Mouse (Mus musculus): ENCODE measurements around the gene Pcgf1. TPM values are rescaled to one million over a fixed set of nuclear protein-coding genes. Genes with fewer than 3 reads are reported as not detected.
A peak's percentile ranks its signal among the peaks of the same experiment; 100 is the strongest.

Gene Pcgf1
- 10 to 100 TPM; 24.3 to 27.0 TPM for total RNA-seq (2021)
- long read RNA-seq, experiment 1, transcript Pcgf1-202 (9 exons, 918 nt) = major isoform, 10 of 14 reads
- long read RNA-seq, experiment 1, partial matches to known transcripts = 3 of 14 reads
- long read RNA-seq, experiment 1, other reads (novel, unspliced or antisense) = 1 of 14 reads
- long read RNA-seq, experiment 2, partial matches to known transcripts = 1 of 5 reads
- long read RNA-seq, experiment 2, other reads (novel, unspliced or antisense) = 0 of 5 reads

DNA sequence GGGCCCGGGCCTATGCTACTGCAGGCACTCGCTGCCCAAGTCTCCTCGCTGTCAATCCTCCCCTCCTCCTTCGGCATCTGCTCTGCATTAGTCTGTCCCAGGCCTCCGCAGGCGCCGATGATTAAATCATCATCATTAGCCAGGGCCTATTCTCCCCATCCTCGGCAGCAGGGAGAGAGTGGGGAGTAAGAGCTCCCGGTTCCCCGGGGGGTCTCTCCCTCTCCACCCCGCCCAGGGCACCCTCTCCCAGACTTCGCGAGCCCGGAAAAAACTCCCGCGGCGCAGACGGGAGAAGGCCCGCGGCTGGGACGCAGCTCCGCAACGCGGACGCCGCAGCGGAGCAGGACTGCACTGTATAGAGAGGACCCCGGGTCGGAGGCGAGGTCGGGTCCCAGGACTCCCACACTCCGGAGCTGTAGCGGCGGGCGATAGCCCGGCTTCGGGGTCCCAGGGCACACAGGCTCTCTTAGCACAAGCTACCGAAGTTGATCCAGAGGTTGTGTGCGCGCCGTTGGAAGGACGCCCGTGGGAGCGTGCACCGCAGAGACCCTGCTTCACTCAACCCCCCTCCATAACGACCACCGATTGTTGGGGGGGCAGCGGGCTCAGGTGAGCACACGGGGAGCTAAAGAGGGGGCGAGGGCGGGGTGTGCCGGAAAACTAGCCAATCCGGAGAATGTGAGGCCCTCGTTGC is at the start of gene Pcgf1:
Pcgf1 (plus strand) TSS at position 240 of the 694 bp plus-strand sequence.
- peak; percentile 39 to 56 for DNase-seq (ENCODE audit: extremely low spot score in 1 of 2, low spot score in 2 of 2)
- Histone ChIP-seq H3K4me3 (peak within 1 kb of the TSS; percentile 84), H3K27ac (peak within 1 kb of the TSS; percentile 100)
- intact Hi-C loops (cut with DNase I) = loop anchor here (1.0 to 10.0 kb wide), 4 partner anchors 23 to 637 kb away; partner anchors contain the start of genes Aup1, Ccdc142, Gm42688 and Vax2
- TF ChIP-seq CTCF (IDR thresholded peaks at IDR 0.05) = no peak

GRCm38 (mm10) chr6:83029777-83030176 is 47.9 kb upstream of the Pcgf1 start:
- TF ChIP-seq CTCF (IDR thresholded peaks at IDR 0.05) = no peak
- intact Hi-C loops (cut with DNase I) = no loop called here

DNA sequence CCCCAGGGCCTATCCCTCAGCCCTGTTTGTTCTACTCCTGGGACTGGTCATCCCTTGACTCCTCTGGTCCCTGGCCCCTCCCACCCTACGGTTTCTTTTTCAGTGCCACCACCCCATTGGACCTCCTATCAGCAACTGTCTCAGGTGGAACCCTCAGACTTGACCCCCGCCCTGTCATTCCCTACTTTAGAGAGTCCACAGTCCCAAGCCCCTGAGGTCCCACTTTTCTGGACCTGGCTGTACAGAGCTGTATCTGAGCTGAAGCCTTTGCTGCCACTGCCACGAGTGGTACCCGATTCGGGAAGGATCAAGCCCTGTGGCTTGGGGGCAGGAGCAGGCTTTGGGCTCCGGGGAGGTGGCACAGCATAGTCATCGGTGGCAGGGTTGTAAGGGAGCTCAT is 46.6 kb upstream of the Pcgf1 start:
- H3K4me3 ChIP-seq = no peak overlapping the region
- DNase-seq (ENCODE audit: extremely low spot score in 1 of 2, low spot score in 2 of 2) = no peak
- no peak for TF ChIP-seq CTCF (IDR thresholded peaks at IDR 0.05)
- intact Hi-C loops (cut with DNase I) = no loop called here
- H3K27ac ChIP-seq = no peak overlapping the region

More at GRCm38 (mm10) chr6:83029777-83030176, 47.9 kb upstream of the Pcgf1 start:
- Histone ChIP-seq H3K4me3 (no peak overlapping the region), H3K27ac (no peak overlapping the region)
- DNase-seq (ENCODE audit: extremely low spot score in 1 of 2, low spot score in 2 of 2) = no peak

DNA sequence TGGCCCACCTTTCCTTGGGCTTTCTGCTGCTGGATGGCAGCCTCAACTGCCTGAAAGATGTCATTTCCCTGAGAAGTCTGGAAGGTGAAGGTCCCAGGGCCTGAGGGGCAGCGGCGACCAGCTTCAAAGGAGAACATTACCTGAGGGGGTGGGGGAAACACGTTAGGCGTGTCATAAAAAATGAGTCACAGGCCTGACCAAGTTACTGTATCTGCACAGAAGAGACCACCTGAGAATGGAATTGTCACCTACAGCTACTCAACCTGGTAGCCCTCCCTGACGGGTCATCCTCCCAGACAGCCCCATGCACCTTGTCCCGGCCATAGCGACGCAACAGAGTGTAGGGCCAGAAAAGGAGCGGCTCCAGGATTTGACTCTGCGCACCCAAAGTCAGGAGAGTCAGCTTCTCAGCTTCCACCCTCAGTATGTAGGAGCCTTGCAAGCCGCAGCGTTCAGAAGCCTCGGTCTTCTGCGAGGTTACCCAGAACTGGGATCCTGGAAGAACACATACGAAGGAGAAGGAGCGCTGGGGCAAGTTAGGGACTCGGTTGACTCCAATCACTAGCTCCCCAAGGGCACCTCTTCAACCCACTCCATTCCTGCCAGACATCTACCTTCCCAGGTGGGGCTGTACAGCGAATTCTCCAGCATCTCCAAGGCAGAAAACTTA is 45.6 kb upstream of the Pcgf1 start:
- Histone ChIP-seq H3K4me3 (peak overlapping the region; percentile 52), H3K27ac (no peak overlapping the region)
- intact Hi-C loops (cut with DNase I) = no loop called here
- no peak for DNase-seq (ENCODE audit: extremely low spot score in 1 of 2, low spot score in 2 of 2)
- TF ChIP-seq CTCF (IDR thresholded peaks at IDR 0.05) = no peak

GRCm38 (mm10) chr6:83032769-83033191 is 44.9 kb upstream of the Pcgf1 start:
- intact Hi-C loops (cut with DNase I) = no loop called here
- DNase-seq (ENCODE audit: extremely low spot score in 1 of 2, low spot score in 2 of 2) = no peak
- Histone ChIP-seq H3K4me3 (peak overlapping the region; percentile 52), H3K27ac (no peak overlapping the region)
- TF ChIP-seq CTCF (IDR thresholded peaks at IDR 0.05) = peak; percentile 2; the same call in 1 of the 2 replicates

- TF ChIP-seq CTCF (IDR thresholded peaks at IDR 0.05) = no peak
- H3K4me3 ChIP-seq = peak within 1 kb of the TSS; percentile 52
- peak within 1 kb of the TSS; percentile 42; the same call in 1 of the 2 replicates for H3K27ac ChIP-seq
- intact Hi-C loops (cut with DNase I) = no loop called here
- DNase-seq (ENCODE audit: extremely low spot score in 1 of 2, low spot score in 2 of 2) = peak in 1 of 2 experiments; percentile 35
Observed at GRCm38 (mm10) chr6:83033249-83034185, 44.2 kb upstream of the Pcgf1 start, which contains the start of the genes Dok1 and Loxl3. Gene Dok1, minus strand, starts transcription at chr6:83033471. Gene Loxl3, plus strand, starts transcription at chr6:83034173.

- Histone ChIP-seq H3K4me3 (peak overlapping the region; percentile 52), H3K27ac (no peak overlapping the region)
- intact Hi-C loops (cut with DNase I) = loop anchor here (5.0 kb wide), 1 partner anchor 37 kb away; no protein-coding TSS in a partner anchor
- TF ChIP-seq CTCF (IDR thresholded peaks at IDR 0.05) = no peak
- no peak for DNase-seq (ENCODE audit: extremely low spot score in 1 of 2, low spot score in 2 of 2)
Observed at GRCm38 (mm10) chr6:83034463-83035055, 43.1 kb upstream of the Pcgf1 start.

DNA sequence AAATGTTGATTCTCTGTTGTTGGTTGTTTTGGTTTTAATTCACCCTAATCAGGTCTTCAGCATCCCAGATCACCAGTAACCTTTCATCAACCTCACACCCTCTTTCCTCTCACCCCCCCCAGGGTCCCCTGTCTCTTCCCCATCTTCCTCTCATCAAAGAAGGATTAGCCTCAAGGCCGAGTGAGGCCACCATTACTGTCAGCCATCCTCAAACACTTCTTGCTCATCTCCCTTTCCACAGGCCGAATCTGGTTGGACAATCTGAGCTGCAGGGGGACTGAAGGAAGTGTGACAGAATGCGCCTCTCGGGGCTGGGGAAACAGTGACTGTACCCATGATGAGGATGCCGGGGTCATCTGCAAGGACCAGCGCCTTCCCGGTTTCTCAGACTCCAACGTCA is 40.5 kb upstream of the Pcgf1 start:
- no peak overlapping the region for H3K27ac ChIP-seq
- H3K4me3 ChIP-seq = no peak overlapping the region
- DNase-seq (ENCODE audit: extremely low spot score in 1 of 2, low spot score in 2 of 2) = no peak
- TF ChIP-seq CTCF (IDR thresholded peaks at IDR 0.05) = no peak
- intact Hi-C loops (cut with DNase I) = loop anchor here (5.0 kb wide), 1 partner anchor 40 kb away; no protein-coding TSS in a partner anchor

DNA sequence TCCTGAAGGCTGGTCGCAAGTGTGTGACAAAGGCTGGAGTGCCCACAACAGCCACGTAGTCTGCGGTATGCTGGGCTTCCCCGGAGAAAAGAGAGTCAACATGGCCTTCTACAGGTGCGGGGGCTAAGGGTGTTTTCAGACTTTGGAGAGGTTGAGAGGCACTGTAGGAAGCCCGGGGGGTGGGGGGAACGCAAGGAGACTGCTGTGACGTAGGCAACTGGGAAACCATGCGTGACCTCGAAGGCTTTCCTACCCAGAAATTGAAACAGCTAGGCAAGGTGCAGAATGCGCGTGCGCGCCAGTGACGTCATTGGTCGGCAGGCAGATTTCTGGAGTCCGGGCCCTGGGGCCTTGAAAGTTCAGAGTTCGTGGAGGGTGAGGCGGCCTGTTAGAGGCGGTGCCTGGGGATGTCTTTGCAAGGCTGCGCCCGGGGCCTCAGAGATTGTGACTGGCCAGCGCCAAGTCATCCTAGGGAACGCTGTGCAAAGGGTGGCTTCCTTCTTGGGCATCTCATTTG is 39.1 kb upstream of the Pcgf1 start:
- intact Hi-C loops (cut with DNase I) = loop anchor here (5.0 kb wide), 1 partner anchor 41 kb away; no protein-coding TSS in a partner anchor
- TF ChIP-seq CTCF (IDR thresholded peaks at IDR 0.05) = no peak
- peak; percentile 83 to 85 for DNase-seq (ENCODE audit: extremely low spot score in 1 of 2, low spot score in 2 of 2)
- H3K4me3 ChIP-seq = peak overlapping the region; percentile 37
- no peak overlapping the region for H3K27ac ChIP-seq

GRCm38 (mm10) chr6:83040601-83041000 is 37.1 kb upstream of the Pcgf1 start:
- intact Hi-C loops (cut with DNase I) = no loop called here

More at GRCm38 (mm10) chr6:83040601-83041000, 37.1 kb upstream of the Pcgf1 start:
- TF ChIP-seq CTCF (IDR thresholded peaks at IDR 0.05) = no peak
- H3K4me3 ChIP-seq = no peak overlapping the region
- DNase-seq (ENCODE audit: extremely low spot score in 1 of 2, low spot score in 2 of 2) = no peak
- H3K27ac ChIP-seq = no peak overlapping the region
